ENCODE assay signal across 7 mouse cellular contexts in genomic region chr13:9329307-9329915, GRCm38 (mm10). TPM values are rescaled to one million over a fixed set of nuclear protein-coding genes. Genes with fewer than 3 reads are reported as not detected.
DNase-seq lines count a peak whose midpoint lies in the region; ATAC-seq lines count a peak whose summit lies in the region.

No protein-coding gene starts in this region.

- H3K4me3 ChIP-seq in forebrain, embryonic 10.5 days: no peak overlapping the region
- no peak overlapping the region for H3K4me3 ChIP-seq in neural tube, embryonic 11.5 days (ENCODE audit: low read depth, low read length)

- no peak overlapping the region for H3K4me2 ChIP-seq in neural tube, embryonic 11.5 days (ENCODE audit: low read depth)

- H3K27me3 ChIP-seq in forebrain, embryonic 10.5 days (ENCODE audit: poor library complexity, severe bottlenecking): no peaks in the 10 kb centered on the region
- H3K27me3 ChIP-seq in neural tube, embryonic 11.5 days (ENCODE audit: control insufficient read depth, insufficient read depth, low read length): no peaks in the 10 kb centered on the region

- H3K27ac ChIP-seq in forebrain, embryonic 10.5 days: peak overlapping the region; percentile 27; the same call in 1 of the 2 replicates
- no peak overlapping the region for H3K27ac ChIP-seq in neural tube, embryonic 11.5 days (ENCODE audit: low read depth, low read length)

- H3K9me3 ChIP-seq in forebrain, embryonic 10.5 days: no peaks in the 10 kb centered on the region
- no peaks in the 10 kb centered on the region for H3K9me3 ChIP-seq in neural tube, embryonic 11.5 days (ENCODE audit: control insufficient read depth, low read length)

- 65% methylated on average over 1 of the region's 1 CpGs for WGBS in forebrain, embryonic 10.5 days
- 23% methylated on average over 1 of the region's 1 CpGs for WGBS in large intestine, adult 2 months
- 71% methylated on average over 1 of the region's 1 CpGs for WGBS in neural tube, embryonic 11.5 days

- H3K4me1 ChIP-seq in forebrain, embryonic 10.5 days: peaks cover 9% of the 10 kb centered on the region
- 0 out of 2 replicates have a peak, but pooled peaks cover 3% of the 10 kb centered on the region for H3K4me1 ChIP-seq in neural tube, embryonic 11.5 days (ENCODE audit: control insufficient read depth, insufficient read depth, low read length)

- no peaks in the 10 kb centered on the region for H3K36me3 ChIP-seq in forebrain, embryonic 10.5 days (replicated peaks)
- H3K36me3 ChIP-seq in neural tube, embryonic 11.5 days (ENCODE audit: control insufficient read depth, insufficient read depth, low read length): no peaks in the 10 kb centered on the region

- 0 out of 2 replicates have a peak, but pooled peaks have one; percentile 48 for ATAC-seq in neural tube, embryonic 11.5 days (ENCODE audit: insufficient read depth, low FRiP score, low TSS enrichment)

- H3K9ac ChIP-seq in neural tube, embryonic 11.5 days (ENCODE audit: low read length): no peak overlapping the region

- DNase-seq in thymus, postnatal 4 days: peak; percentile 12
- no peak for DNase-seq in thymus, adult 18-20 months
- peak; percentile 21 for DNase-seq in forebrain, embryonic 10.5 days (ENCODE audit: extremely low spot score, low spot score)
- peak; percentile 28 for DNase-seq in large intestine, adult 2 months (ENCODE audit: low read depth, low spot score)
- DNase-seq in neural tube, embryonic 11.5 days (ENCODE audit: low spot score): peak; percentile 37
- DNase-seq in adrenal gland, adult 8-10 months: no peak
- DNase-seq in layer of hippocampus, adult 11-12 months (ENCODE audit: low spot score): no peak

RNA-seq across cellular contexts. Expression of gene Dip2c, which starts 53.1 kb away (rescaled TPM):
- 3.9 and 4.5 TPM in 2 replicates for polyA plus RNA-seq in forebrain, embryonic 10.5 days (2016; fragmentation: Nextera tagmentation; extraction: Ambion mirVana)
- 3.1 and 5.4 TPM in 2 replicates for polyA plus RNA-seq in large intestine, adult 2 months (2012; rRNA removed)
- 11.3 and 11.5 TPM in 2 replicates for polyA plus RNA-seq in neural tube, embryonic 11.5 days (2014; fragmentation: Nextera tagmentation; extraction: Ambion mirVana)
- total RNA-seq in adrenal gland, adult 8-10 months (2022): 10 to 100 TPM; 22.6 to 28.8 (median 26.6) TPM

Comparison
In these comparisons a context has a peak if more than half of its experiments do, and no peak if none do; other contexts are left out.
1. DNase-seq: peak in thymus, postnatal 4 days (single experiment), forebrain, embryonic 10.5 days (single experiment), large intestine, adult 2 months (single experiment) and neural tube, embryonic 11.5 days (single experiment); none in thymus, adult 18-20 months (0 of 2), adrenal gland, adult 8-10 months (single experiment) and layer of hippocampus, adult 11-12 months (single experiment).